Mouse (Mus musculus) heart, adult 2 months (tissue): ENCODE measurements around the gene Cxcr5. TPM values are rescaled to one million over a fixed set of nuclear protein-coding genes. Genes with fewer than 3 reads are reported as not detected.
A peak's percentile ranks its signal among the peaks of the same experiment; 100 is the strongest.

Experiments used
- DNase-seq, 2 experiments: peaks; one replicate each; pipeline ENCODE4 v3.0.0; 2021
- H3K27ac ChIP-seq: fragments of 200-600 bp; 2 replicates; pipeline ENCODE4 v1.8.1; 2022
- H3K27me3 ChIP-seq: fragments of 200-500 bp; 2 replicates; pipeline ENCODE4 v1.6.1; 2012; ENCODE audit warnings: mild to moderate bottlenecking, low read length, inconsistent platforms, mixed read lengths; ENCODE audit not compliant: control insufficient read depth, insufficient read depth
- H3K36me3 ChIP-seq: fragments of 200-500 bp; 2 replicates; pipeline ENCODE4 v1.6.1; 2012; ENCODE audit warnings: low read length, inconsistent platforms; ENCODE audit not compliant: control insufficient read depth, insufficient read depth
- H3K4me1 ChIP-seq: fragments of 200-500 bp; 2 replicates; pipeline ENCODE4 v1.6.1; 2011; ENCODE audit warnings: low read length; ENCODE audit not compliant: control insufficient read depth, insufficient read depth
- H3K4me3 ChIP-seq: fragments of 200-600 bp; 2 replicates; pipeline ENCODE4 v1.8.1; 2022
- H3K79me2 ChIP-seq: fragments of 200-500 bp; replicated peaks from 2 replicates; pipeline ENCODE4 v1.6.1; 2012; ENCODE audit warnings: mild to moderate bottlenecking, inconsistent platforms, low read length, moderate library complexity, mixed read lengths; ENCODE audit not compliant: control insufficient read depth, insufficient read depth
- H3K9ac ChIP-seq: fragments of 200-500 bp; 2 replicates; pipeline ENCODE4 v1.6.1; 2012; ENCODE audit warnings: low read depth, mild to moderate bottlenecking, control low read depth, inconsistent platforms, low read length, mixed read lengths
- CTCF ChIP-seq: fragments of 200-600 bp; IDR thresholded peaks from 2 replicates; pipeline ENCODE4 v1.8.1; 2022; ENCODE audit warnings: antibody characterized with exemption, mild to moderate bottlenecking, moderate library complexity
- EP300 ChIP-seq: fragments of 200-500 bp; IDR thresholded peaks from 2 replicates; pipeline ENCODE4 v1.6.1; 2011; ENCODE audit warnings: low read depth, low read length, control low read depth; ENCODE audit not compliant: insufficient read depth
- POLR2A ChIP-seq: fragments of 200-500 bp; IDR thresholded peaks from 2 replicates; pipeline ENCODE4 v1.6.1; 2011; ENCODE audit warnings: mild to moderate bottlenecking, low read depth, low read length, control low read depth; ENCODE audit not compliant: insufficient read depth
- WGBS: fragments of 180-500 bp; shearing (Covaris S2); methylation state at CpG from one replicate; pipeline ENCODE4 v1.1.7; 2018; 5-methylcytosine and 5-hydroxymethylcytosine counted together
- intact Hi-C: fragments of 180-260 bp; cut with DNase I; formaldehyde crosslinking; loops from one replicate; pipeline ENCODE4 v1.15.1; 2025
- polyA plus RNA-seq: library from polyadenylated mRNA; depleted of rRNA; stranded (reverse); fragments of >200 nt; gene quantifications from 2 replicates; pipeline ENCODE4 v1.2.3, GENCODE M21; 2012
- total RNA-seq, 2 experiments: library from RNA; stranded (reverse); gene quantifications; 2 replicates each; pipeline ENCODE4 v1.2.3; 2021

Gene Cxcr5
- total and polyA plus RNA-seq, 3 experiments, result 0.41 to 1.7 (median 0.42) TPM

DNA sequence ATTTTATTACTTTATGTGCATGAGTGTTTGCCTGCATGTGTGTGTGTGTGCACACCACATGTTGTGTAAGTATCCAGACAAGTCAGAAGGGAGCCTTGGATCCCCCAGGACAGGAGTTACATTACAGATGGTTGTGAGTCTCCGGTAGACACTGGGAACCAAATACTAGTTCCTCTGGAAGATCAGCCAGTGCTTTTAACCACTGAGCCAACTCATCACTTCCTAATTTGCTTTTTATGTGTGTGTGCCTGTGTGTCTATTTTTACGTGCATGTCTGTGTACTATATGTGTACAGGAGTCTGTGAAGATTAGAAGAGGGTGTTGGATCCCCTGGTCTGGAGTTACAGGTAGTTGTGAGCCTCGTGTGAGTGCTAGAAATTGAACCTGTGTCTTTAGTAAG, 21.0 kb downstream of the Cxcr5 start:
- H3K36me3 ChIP-seq, result no peaks in the 10 kb centered on the region
- no peak for DNase-seq
- no peak overlapping the region for H3K4me3 ChIP-seq
- H3K4me1 ChIP-seq, result peaks cover 2% of the 10 kb centered on the region; the same call in 1 of the 2 replicates
- H3K27me3 ChIP-seq, result no peaks in the 10 kb centered on the region
- intact Hi-C loops, result no loop called here
- no peak overlapping the region for H3K9ac ChIP-seq
- no peak for TF ChIP-seq POLR2A
- H3K79me2 ChIP-seq, result no peaks in the 10 kb centered on the region
- 73% methylated on average over 3 of the region's 3 CpGs for WGBS
- no peak overlapping the region for H3K27ac ChIP-seq

DNA sequence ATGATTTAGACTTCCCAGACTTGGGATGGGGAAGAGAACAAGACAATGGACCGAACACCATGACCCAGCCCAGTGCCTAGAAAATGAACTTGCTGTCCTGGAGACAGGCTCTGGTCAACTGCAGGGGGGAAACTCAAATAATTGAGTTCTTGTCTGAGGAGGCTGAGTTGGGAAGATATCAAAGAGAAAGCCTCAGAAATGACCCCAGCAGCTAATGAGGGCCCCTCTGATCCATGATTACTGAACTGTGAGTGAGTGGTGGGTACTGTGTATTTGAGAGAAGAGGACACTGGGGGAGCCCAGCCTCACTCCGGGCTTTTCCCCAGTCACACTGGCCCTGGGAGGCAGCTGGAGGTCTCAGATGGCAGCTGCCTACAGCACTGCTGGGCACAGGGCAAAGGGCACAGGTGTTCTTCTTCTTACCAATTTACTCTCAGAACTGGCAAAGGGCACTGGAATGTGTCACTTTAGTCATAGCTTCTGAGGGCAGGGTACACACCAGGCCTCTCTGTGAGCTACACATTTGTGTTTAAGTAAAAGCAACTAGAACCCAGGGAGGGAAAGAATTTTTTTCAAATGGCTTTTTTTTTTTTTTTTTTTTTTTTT, 21.8 kb downstream of the Cxcr5 start:
- Histone ChIP-seq H3K79me2 (no peaks in the 10 kb centered on the region), H3K27me3 (no peaks in the 10 kb centered on the region), H3K4me1 (peaks cover 2% of the 10 kb centered on the region; the same call in 1 of the 2 replicates), H3K36me3 (no peaks in the 10 kb centered on the region), H3K27ac (no peak overlapping the region), H3K9ac (no peak overlapping the region), H3K4me3 (no peak overlapping the region)
- TF ChIP-seq CTCF, result no peak
- TF ChIP-seq EP300, result no peak
- no peak for TF ChIP-seq POLR2A
- intact Hi-C loops, result no loop called here
- DNase-seq, result no peak
- WGBS, result 83% methylated on average over 2 of the region's 2 CpGs

DNA sequence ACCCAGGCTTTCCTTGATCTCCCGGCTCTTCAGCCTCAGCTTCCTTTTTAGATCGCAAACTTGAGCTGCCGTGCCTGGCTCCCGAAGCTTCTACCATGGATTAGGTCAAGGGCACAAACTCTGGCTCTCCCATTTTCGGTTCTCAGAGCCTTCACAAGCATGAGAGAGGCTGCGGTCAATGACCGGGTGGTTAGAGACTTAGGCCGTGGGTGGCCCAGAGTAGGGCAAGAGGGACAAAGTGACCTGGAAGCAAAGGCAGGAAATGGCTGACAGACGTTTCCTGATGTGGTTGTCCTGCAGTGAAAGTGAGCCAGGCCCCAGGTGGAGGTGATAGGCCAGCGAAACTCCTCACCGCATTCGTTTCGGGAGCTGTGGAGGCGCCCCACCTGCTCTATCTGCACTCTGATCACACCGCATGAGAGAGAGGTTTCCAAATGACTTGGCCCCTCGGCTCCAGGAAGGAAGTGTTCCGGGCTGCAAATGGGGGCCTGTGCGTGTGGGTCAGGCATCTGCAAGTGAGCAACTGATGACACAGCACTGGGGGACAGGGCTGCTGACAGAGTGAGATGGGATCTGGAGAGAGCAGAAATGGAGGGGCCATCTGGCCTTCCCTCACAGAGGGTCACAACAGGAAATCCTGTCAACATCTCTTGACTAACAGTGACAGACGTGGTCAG, 23.9 kb downstream of the Cxcr5 start:
- no peak overlapping the region for H3K4me3 ChIP-seq
- H3K27me3 ChIP-seq, result no peaks in the 10 kb centered on the region
- no peaks in the 10 kb centered on the region for H3K79me2 ChIP-seq
- H3K4me1 ChIP-seq, result peaks cover 2% of the 10 kb centered on the region; the same call in 1 of the 2 replicates
- peak in 1 of 2 experiments; percentile 28 for DNase-seq
- H3K27ac ChIP-seq, result no peak overlapping the region
- TF ChIP-seq POLR2A, result no peak
- TF ChIP-seq CTCF, result no peak
- TF ChIP-seq EP300, result no peak
- WGBS, result 43% methylated on average over 19 of the region's 19 CpGs
- no peak overlapping the region for H3K9ac ChIP-seq
- H3K36me3 ChIP-seq, result no peaks in the 10 kb centered on the region
- intact Hi-C loops, result no loop called here

DNA sequence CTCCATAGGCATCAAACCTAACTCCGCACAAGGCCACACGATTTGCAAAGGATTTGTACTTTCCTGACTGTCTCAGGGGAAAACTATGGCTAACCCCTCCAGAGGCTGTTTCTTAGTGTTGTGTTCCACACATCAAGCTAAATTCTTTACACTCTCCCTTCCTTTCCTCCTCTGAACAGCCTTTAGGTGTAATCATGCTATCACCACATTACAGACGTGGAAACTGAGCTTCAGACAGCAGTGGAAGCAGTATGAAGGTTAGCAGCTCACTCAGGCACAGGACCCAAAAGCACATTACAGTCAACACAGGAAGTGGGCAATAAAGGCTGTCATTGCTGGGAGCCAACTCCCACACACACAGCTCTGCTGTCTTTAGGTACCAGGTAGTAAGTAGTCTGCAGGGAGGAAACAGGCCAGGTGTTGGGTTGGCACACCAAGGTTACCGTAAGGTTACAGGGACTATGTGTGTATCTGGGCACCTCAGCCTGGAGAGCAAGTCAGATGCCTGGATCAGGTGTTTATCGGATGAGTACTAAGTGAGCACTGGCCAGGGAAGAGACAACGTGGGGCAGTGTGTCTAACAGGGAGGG, 28.6 kb downstream of the Cxcr5 start:
- no peak for DNase-seq
- H3K36me3 ChIP-seq, result no peaks in the 10 kb centered on the region
- intact Hi-C loops, result no loop called here
- H3K4me3 ChIP-seq, result no peak overlapping the region
- 79% methylated on average over 6 of the region's 6 CpGs for WGBS
- no peaks in the 10 kb centered on the region for H3K27me3 ChIP-seq
- no peak overlapping the region for H3K27ac ChIP-seq
- TF ChIP-seq EP300 (no peak), CTCF (no peak), POLR2A (no peak)
- H3K79me2 ChIP-seq, result no peaks in the 10 kb centered on the region
- H3K9ac ChIP-seq, result no peak overlapping the region
- H3K4me1 ChIP-seq, result peaks cover 3% of the 10 kb centered on the region

DNA sequence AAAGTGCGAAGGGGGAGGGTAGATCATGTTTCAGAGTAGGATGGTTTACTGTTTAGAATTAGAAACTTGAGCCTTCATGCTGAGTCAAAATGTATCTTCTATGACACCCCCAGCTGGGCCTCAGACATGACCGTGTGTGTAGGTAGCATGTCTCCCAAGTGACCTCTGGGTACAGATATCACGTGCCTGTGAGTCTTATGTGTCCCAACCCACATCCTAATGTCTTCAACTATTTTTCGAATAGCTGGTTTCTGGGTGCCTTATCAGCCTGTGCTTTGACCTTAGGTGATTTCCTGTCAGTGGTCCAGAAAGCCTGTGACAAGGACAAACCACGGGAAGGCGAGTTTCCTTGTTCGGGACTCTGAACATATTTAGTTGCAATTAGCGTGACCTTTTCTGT, 33.3 kb downstream of the Cxcr5 start:
- no peaks in the 10 kb centered on the region for H3K36me3 ChIP-seq
- H3K4me1 ChIP-seq, result peaks cover 2% of the 10 kb centered on the region
- no peaks in the 10 kb centered on the region for H3K27me3 ChIP-seq
- no peak overlapping the region for H3K4me3 ChIP-seq
- H3K27ac ChIP-seq, result peak overlapping the region; percentile 21; the same call in 1 of the 2 replicates
- intact Hi-C loops, result no loop called here
- WGBS, result 38% methylated on average over 8 of the region's 8 CpGs
- H3K79me2 ChIP-seq, result no peaks in the 10 kb centered on the region
- DNase-seq, result no peak
- no peak for TF ChIP-seq POLR2A
- TF ChIP-seq CTCF, result no peak
- TF ChIP-seq EP300, result no peak
- H3K9ac ChIP-seq, result no peak overlapping the region
